Comparison of ENCODE assay signal across 18 mouse cellular contexts in the genomic region with DNA sequence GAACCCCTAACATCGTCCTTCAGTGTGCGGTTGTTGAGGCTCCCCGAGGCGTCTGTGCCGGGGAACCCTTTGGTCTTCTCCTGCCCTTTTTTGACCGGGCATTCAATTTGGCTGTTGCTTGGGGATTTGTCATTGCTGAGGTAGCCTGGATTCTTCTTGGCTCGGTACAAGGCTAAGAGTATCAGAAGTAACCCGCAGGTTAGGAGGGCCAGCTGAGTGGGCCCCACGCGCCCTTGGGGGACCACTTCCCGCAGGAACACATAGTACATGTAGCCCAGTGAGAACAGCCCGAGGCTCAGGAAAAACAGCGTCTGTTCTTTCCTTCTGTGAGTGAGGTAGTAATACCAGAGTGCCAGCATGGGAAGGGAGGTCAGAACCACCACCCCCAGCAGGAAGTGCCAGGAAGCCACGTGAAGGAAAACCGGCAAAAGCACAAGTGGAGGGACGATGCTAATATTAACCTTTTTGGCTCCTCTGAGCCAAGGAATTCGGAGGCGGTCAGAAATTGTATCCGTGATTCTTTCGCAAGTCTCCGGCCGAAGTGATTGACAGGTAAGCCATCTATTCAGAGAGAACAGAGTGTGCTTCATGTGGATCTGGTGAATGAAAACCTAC.
"Had no signal": no experiment of that assay in that cellular context is flagged by ENCODE, and none has a peak within 500 bp of the region (broad histone marks: within the 10 kb centered on the region; RNA-seq: fewer than 3 reads in every experiment).

No protein-coding gene starts in this region.

- H3K36me3 ChIP-seq: kidney, embryonic 15.5 days; limb, embryonic 13.5 days; liver, embryonic 15.5 days; midbrain, embryonic 15.5 days; neural tube, embryonic 12.5 days; stomach, embryonic 15.5 days had no signal

- H3K4me2 ChIP-seq: kidney, embryonic 15.5 days; limb, embryonic 13.5 days; liver, embryonic 15.5 days; midbrain, embryonic 15.5 days; neural tube, embryonic 12.5 days; stomach, embryonic 15.5 days had no signal

- ATAC-seq: lung, postnatal 0 days; midbrain, embryonic 15.5 days had no signal

- DNase-seq: kidney, adult 2 months; kidney, postnatal 14 days; layer of hippocampus, adult 9-11 months; layer of hippocampus, postnatal 36 days; left cerebral cortex, postnatal 4 days; lung, adult 2 months; lung, postnatal 36 days; retina, postnatal 1 day; right cerebral cortex, postnatal 4 days; thymus, adult 2 months; thymus, postnatal 25 days had no signal

- H3K27me3 ChIP-seq: midbrain, embryonic 15.5 days; neural tube, embryonic 12.5 days; stomach, embryonic 15.5 days had no signal

- H3K9me3 ChIP-seq: kidney, embryonic 15.5 days; limb, embryonic 13.5 days; liver, embryonic 15.5 days; midbrain, embryonic 15.5 days; neural tube, embryonic 12.5 days; stomach, embryonic 15.5 days had no signal

- H3K9ac ChIP-seq: kidney, embryonic 15.5 days; limb, embryonic 13.5 days; liver, embryonic 15.5 days; midbrain, embryonic 15.5 days; neural tube, embryonic 12.5 days; stomach, embryonic 15.5 days had no signal

- H3K27ac ChIP-seq: kidney, embryonic 15.5 days; limb, embryonic 13.5 days; liver, embryonic 15.5 days; midbrain, embryonic 15.5 days; neural tube, embryonic 12.5 days; stomach, embryonic 15.5 days had no signal

- H3K4me1 ChIP-seq: kidney, embryonic 15.5 days; limb, embryonic 13.5 days; liver, embryonic 15.5 days; neural tube, embryonic 12.5 days; stomach, embryonic 15.5 days had no signal

- H3K4me3 ChIP-seq: kidney, embryonic 15.5 days; limb, embryonic 13.5 days; liver, embryonic 15.5 days; midbrain, embryonic 15.5 days; neural tube, embryonic 12.5 days; stomach, embryonic 15.5 days had no signal
